26 mouse cellular contexts compared by ENCODE assay signal in genomic region chrX:165076291-165076690, GRCm38 (mm10).
DNase-seq lines count a peak whose midpoint lies in the region; ATAC-seq lines count a peak whose summit lies in the region.
"Had no signal": no experiment of that assay in that cellular context is flagged by ENCODE, and none has a peak within 500 bp of the region (broad histone marks: within the 10 kb centered on the region; RNA-seq: fewer than 3 reads in every experiment).

No protein-coding gene starts in this region.

- no peaks in the 10 kb centered on the region for H3K4me1 ChIP-seq in embryonic facial prominence, embryonic 14.5 days (ENCODE audit: control insufficient read depth, insufficient read depth, low read length)
- H3K4me1 ChIP-seq in embryonic facial prominence, embryonic 10.5 days: no peaks in the 10 kb centered on the region
- H3K4me1 ChIP-seq: embryonic facial prominence, embryonic 12.5 days; forebrain, embryonic 10.5 days; heart, embryonic 15.5 days; hindbrain, embryonic 13.5 days had no signal

- no peaks in the 10 kb centered on the region for H3K9me3 ChIP-seq in embryonic facial prominence, embryonic 14.5 days (ENCODE audit: control insufficient read depth, low read length)
- H3K9me3 ChIP-seq in embryonic facial prominence, embryonic 10.5 days: no peaks in the 10 kb centered on the region
- H3K9me3 ChIP-seq: embryonic facial prominence, embryonic 12.5 days; forebrain, embryonic 10.5 days; G1E; heart, embryonic 15.5 days; hindbrain, embryonic 13.5 days had no signal

- no peaks in the 10 kb centered on the region for H3K36me3 ChIP-seq in embryonic facial prominence, embryonic 14.5 days (ENCODE audit: control insufficient read depth, insufficient read depth, low read length)
- H3K36me3 ChIP-seq in embryonic facial prominence, embryonic 10.5 days (replicated peaks): no peaks in the 10 kb centered on the region
- H3K36me3 ChIP-seq: embryonic facial prominence, embryonic 12.5 days; forebrain, embryonic 10.5 days; G1E; heart, embryonic 15.5 days; hindbrain, embryonic 13.5 days had no signal

- H3K27me3 ChIP-seq in embryonic facial prominence, embryonic 14.5 days (replicated peaks; ENCODE audit: control insufficient read depth, insufficient read depth, low read length): no peaks in the 10 kb centered on the region
- H3K27me3 ChIP-seq in embryonic facial prominence, embryonic 10.5 days (replicated peaks; ENCODE audit: low read depth, poor library complexity, severe bottlenecking): peaks cover 7% of the 10 kb centered on the region; the same call in 1 of the 2 replicates
- H3K27me3 ChIP-seq: embryonic facial prominence, embryonic 12.5 days; heart, embryonic 15.5 days; hindbrain, embryonic 13.5 days had no signal

- no peak overlapping the region for H3K27ac ChIP-seq in embryonic facial prominence, embryonic 14.5 days (replicated peaks; ENCODE audit: low read depth, low read length)
- no peak overlapping the region for H3K27ac ChIP-seq in embryonic facial prominence, embryonic 10.5 days (replicated peaks)
- H3K27ac ChIP-seq: embryonic facial prominence, embryonic 12.5 days; forebrain, embryonic 10.5 days; gastrocnemius, adult 2 months; heart, embryonic 15.5 days; hindbrain, embryonic 13.5 days; hindbrain, postnatal 0 days had no signal

- DNase-seq in embryonic facial prominence, embryonic 14.5 days (ENCODE audit: low spot score): peak; percentile 1
- DNase-seq in embryonic facial prominence, embryonic 10.5 days (ENCODE audit: low spot score): no peak
- DNase-seq in urinary bladder, postnatal 14 days (ENCODE audit: low spot score): peak; percentile 18
- DNase-seq in urinary bladder, postnatal 36 days (ENCODE audit: low spot score in 2 of 2): no peak
- DNase-seq in lung, postnatal 25 days (ENCODE audit: low spot score): peak; percentile 48
- no peak for DNase-seq in layer of hippocampus, adult 9-10 months (ENCODE audit: low spot score)
- no peak for DNase-seq in thymus, postnatal 10 days (ENCODE audit: low spot score in 2 of 2)
- DNase-seq: adrenal gland, adult 8-10 months; adrenal gland, postnatal 36 days; B cell, adult 2 months; cerebellum, adult 2 months; cerebellum, postnatal 10 days; embryo, embryonic 11 days; gastrocnemius, adult 2 months; gastrocnemius, postnatal 25 days; heart, adult 18-20 months; heart, postnatal 14 days had no signal

- no peak overlapping the region for H3K4me2 ChIP-seq in embryonic facial prominence, embryonic 14.5 days (ENCODE audit: low read depth, low read length)
- H3K4me2 ChIP-seq: embryonic facial prominence, embryonic 12.5 days; heart, embryonic 11.5 days; heart, embryonic 15.5 days; hindbrain, embryonic 13.5 days had no signal

- no peak overlapping the region for H3K9ac ChIP-seq in embryonic facial prominence, embryonic 14.5 days (ENCODE audit: low read depth, low read length)
- H3K9ac ChIP-seq: embryonic facial prominence, embryonic 12.5 days; heart, embryonic 15.5 days; hindbrain, embryonic 13.5 days had no signal

- no peak overlapping the region for H3K4me3 ChIP-seq in embryonic facial prominence, embryonic 14.5 days (ENCODE audit: low read depth, low read length)
- H3K4me3 ChIP-seq in embryonic facial prominence, embryonic 10.5 days: no peak overlapping the region
- H3K4me3 ChIP-seq: embryonic facial prominence, embryonic 12.5 days; forebrain, embryonic 10.5 days; gastrocnemius, adult 2 months; heart, embryonic 15.5 days; hindbrain, embryonic 13.5 days had no signal

- no peak for ATAC-seq in embryonic facial prominence, embryonic 14.5 days (ENCODE audit: low read depth)
- ATAC-seq: CD4-positive, CD25-positive, alpha-beta regulatory T cell, adult 4 months; forebrain, embryonic 14.5 days; hindbrain, postnatal 0 days had no signal

Comparison
In these comparisons a context has a peak if more than half of its experiments do, and no peak if none do; other contexts are left out.
1. DNase-seq: peak in embryonic facial prominence, embryonic 14.5 days (single experiment), urinary bladder, postnatal 14 days (single experiment) and lung, postnatal 25 days (single experiment); none in embryonic facial prominence, embryonic 10.5 days (single experiment), urinary bladder, postnatal 36 days (0 of 2), layer of hippocampus, adult 9-10 months (single experiment) and thymus, postnatal 10 days (0 of 2).